Mouse (Mus musculus) CD4-positive naive resting alpha-beta T cell, adult 57 days (primary cell): Measurements from ENCODE around the gene Eif4g2. TPM values are rescaled to one million over a fixed set of nuclear protein-coding genes. Genes with fewer than 3 reads are reported as not detected.

Experiments used
- total RNA-seq: library from RNA; stranded (reverse); gene quantifications from one replicate; pipeline ENCODE4 v1.2.4, GENCODE M21; 2023

Gene Eif4g2
- total RNA-seq, result 1,364 TPM

DNA sequence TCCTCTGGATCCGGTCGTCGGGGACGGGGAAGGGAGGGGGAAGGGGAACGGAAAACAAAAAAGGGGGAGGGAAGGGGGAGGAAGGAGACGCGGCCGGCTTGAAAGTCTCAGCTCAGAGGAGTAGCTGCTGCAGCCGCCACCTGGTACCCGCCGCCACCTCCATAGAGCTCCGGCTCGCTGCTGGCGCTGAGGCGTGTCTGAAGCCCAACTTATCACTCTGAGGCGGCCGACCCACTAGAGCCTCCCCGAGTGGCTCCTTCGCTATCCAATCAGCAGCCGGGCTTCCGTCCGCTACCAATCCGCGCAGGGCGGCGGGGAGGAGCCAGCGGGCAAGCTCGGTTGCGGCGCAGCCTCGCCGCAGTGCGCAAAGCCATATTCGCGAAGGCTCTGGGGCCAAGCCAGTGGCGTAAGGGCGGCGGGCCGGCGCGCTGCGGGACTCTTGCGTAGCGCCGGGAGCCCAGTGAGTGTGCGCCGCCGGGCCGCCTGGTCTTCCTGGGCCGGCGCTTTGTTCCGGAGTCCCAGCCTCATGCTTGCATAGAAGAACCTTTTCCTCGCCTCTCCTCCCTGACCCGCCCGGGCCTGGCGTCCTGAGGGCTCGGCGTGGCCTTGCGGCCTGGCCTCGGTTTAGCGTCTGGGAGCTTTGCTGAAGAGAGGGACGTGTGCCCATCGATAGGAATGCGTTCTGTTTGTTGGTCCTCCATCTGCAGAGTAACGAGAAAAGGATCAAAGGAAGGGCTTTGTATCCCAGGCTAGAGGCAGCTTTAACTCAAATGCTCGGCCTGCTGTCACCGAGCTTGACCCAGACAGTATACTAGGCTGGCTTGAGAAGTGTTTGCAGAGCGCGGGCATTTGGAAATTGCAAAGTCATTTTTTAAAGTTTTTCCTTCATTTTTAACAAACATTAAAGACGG, at the start of gene Eif4g2:
Gene Eif4g2 (minus strand): TSS at position 209 of the 911 bp plus-strand sequence.

GRCm38 (mm10) chr7:111028281-111029045, 54.4 kb downstream of the Eif4g2 start, which contains the start of gene Ctr9:
Gene Ctr9 (plus strand): TSS chr7:111028951.

Other genes with a start within 250 kb of the Eif4g2 start
- gene Rnf141, start 238.6 kb downstream of the Eif4g2 start, total RNA-seq, result 13.3 TPM
- gene Lyve1, start 219.8 kb downstream of the Eif4g2 start, total RNA-seq, result not detected
- 2.0 TPM for gene Mrvi1, start 100.6 kb downstream of the Eif4g2 start, total RNA-seq
- gene Ctr9, start 54.1 kb downstream of the Eif4g2 start, total RNA-seq, result 57.0 TPM